Mouse (Mus musculus): ENCODE measurements around the gene Utrn.

DNA sequence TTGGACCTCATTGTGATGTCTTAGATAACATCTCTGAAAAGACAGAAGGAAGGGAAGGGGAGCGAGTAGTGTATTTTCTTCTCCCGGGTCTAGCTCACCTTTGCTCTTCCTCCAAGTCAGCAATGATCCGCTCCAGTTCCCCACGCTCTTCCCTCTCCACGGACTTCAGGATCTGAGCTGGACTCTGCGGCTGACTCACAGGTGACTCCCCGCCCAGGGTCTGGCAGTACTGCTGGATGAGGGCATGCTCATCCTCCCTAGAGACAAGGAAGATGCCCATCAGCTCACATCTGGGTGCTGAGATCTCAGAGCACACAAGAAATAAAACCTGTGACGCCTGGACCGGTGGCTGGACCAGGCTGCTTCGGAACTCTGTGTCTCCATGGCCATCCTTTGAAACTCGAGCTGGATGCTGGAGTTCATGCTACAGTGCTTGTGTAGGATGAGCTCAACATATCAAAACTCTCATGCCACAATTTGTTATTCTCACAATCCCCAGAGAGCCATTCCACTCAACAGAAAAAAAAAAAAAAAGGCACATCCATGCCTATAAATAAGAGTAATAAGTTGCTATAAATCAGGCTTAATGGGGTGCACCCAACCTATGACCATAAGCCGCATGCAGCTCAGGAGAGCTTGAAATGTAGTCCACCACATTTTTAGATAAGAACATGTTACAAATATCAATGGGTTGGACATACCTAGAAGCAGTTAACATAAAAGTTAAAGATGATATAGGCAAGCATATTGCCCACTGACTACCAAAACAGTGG, 462.6 kb downstream of the Utrn start:
- TF ChIP-seq CTCF (IDR thresholded peaks at IDR 0.05; ENCODE audit: borderline replicate concordance, insufficient read depth, low read depth, low read length): no peak
- no peak for TF ChIP-seq POLR2A (IDR thresholded peaks at IDR 0.05; ENCODE audit: borderline replicate concordance, insufficient read depth, low read length)
